Mouse (Mus musculus) midbrain, postnatal 0 days (tissue): Measurements from ENCODE around the gene Efhb. TPM values are rescaled to one million over a fixed set of nuclear protein-coding genes. Genes with fewer than 3 reads are reported as not detected.
A peak's percentile ranks its signal among the peaks of the same experiment; 100 is the strongest.

Source experiments
- ATAC-seq: fragments of 200-750 bp; cut with Nextera tagmentation; 2 replicates; pipeline ENCODE4 v1.8.0; 2017; ENCODE audit warnings: moderate number of reproducible peaks, mild to moderate bottlenecking, moderate TSS enrichment, moderate library complexity; ENCODE audit not compliant: low FRiP score
- DNase-seq: peaks from one replicate; pipeline ENCODE4 v3.0.0-alpha.2; 2015; ENCODE audit warnings: low spot score
- H3K27ac ChIP-seq: fragments of 300-500 bp; sonication (generic); 2 replicates; pipeline ENCODE4 v1.5.1; 2014; ENCODE audit warnings: low read depth, mild to moderate bottlenecking, low read length, mixed read lengths
- H3K27me3 ChIP-seq: fragments of 300-500 bp; sonication (generic); 2 replicates; pipeline ENCODE4 v1.6.1; 2014; ENCODE audit warnings: low read length, control low read depth, mixed read lengths; ENCODE audit not compliant: insufficient read depth
- H3K36me3 ChIP-seq: fragments of 300-500 bp; sonication (generic); 2 replicates; pipeline ENCODE4 v1.6.1; 2014; ENCODE audit warnings: low read length, control low read depth, mixed read lengths; ENCODE audit not compliant: insufficient read depth
- H3K4me1 ChIP-seq: fragments of 300-500 bp; sonication (generic); 2 replicates; pipeline ENCODE4 v1.6.1; 2014; ENCODE audit warnings: mild to moderate bottlenecking, control low read depth, antibody characterized with exemption, low read length, mixed read lengths; ENCODE audit not compliant: insufficient read depth
- H3K4me2 ChIP-seq: fragments of 300-500 bp; sonication (generic); 2 replicates; pipeline ENCODE4 v1.6.1; 2014; ENCODE audit warnings: low read depth, mild to moderate bottlenecking, low read length, mixed read lengths; ENCODE audit not compliant: poor library complexity, severe bottlenecking
- H3K4me3 ChIP-seq: fragments of 300-500 bp; sonication (generic); 2 replicates; pipeline ENCODE4 v1.5.1; 2014; ENCODE audit warnings: low read depth, mild to moderate bottlenecking, low read length, moderate library complexity
- H3K9ac ChIP-seq: fragments of 300-500 bp; sonication (generic); replicated peaks from 2 replicates; pipeline ENCODE4 v1.6.1; 2014; ENCODE audit warnings: mild to moderate bottlenecking, low read length, moderate library complexity, mixed read lengths; ENCODE audit not compliant: poor library complexity, severe bottlenecking
- H3K9me3 ChIP-seq: fragments of 300-500 bp; sonication (generic); 2 replicates; pipeline ENCODE4 v1.6.1; 2016; ENCODE audit warnings: low read length, control low read depth
- CTCF ChIP-seq: IDR thresholded peaks from 2 replicates; pipeline ENCODE4 v1.5.1; 2016; ENCODE audit warnings: antibody characterized with exemption, mild to moderate bottlenecking
- WGBS: fragments of 180-500 bp; shearing (Covaris S2); extraction: QIAGEN DNeasy Blood & Tissue Kit; methylation state at CpG from one replicate; pipeline ENCODE4 v1.1.7; 2014; 5-methylcytosine and 5-hydroxymethylcytosine counted together
- polyA plus RNA-seq: library from polyadenylated mRNA; unstranded; fragments of >200 nt; fragmentation: Nextera tagmentation; extraction: Ambion mirVana; gene quantifications from 2 replicates; pipeline ENCODE4 v1.2.1, GENCODE M21; 2015
- total RNA-seq: library from RNA; depleted of rRNA; stranded (reverse); fragments of >200 nt; gene quantifications from 2 replicates; pipeline ENCODE4 v1.2.3, GENCODE M21; 2014

The Efhb gene
- total and polyA plus RNA-seq, 2 experiments from 2014 or later = 1.0 to 3.1 TPM

DNA sequence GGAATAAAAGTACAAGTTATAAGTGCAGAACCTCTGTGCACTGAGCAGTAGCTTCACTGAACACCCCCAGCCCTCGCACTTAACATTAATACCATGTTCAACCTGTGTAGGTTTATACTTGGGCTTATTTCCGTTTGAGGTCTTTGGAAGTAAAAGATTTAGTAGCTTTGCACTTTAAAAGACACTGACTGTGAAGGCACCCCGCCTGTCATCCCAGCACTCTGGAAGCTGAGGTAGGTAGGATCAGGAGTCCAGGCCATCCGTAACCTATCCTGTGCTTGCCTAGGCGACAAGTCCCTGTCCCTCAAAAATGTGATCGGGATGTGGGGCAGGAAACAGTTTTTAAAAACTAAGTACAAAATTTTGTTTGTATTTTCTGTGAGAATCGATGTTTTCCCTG, 17.3 kb upstream of the Efhb start:
- H3K4me3 ChIP-seq = peak overlapping the region; percentile 97
- H3K36me3 ChIP-seq = peaks cover 1% of the 10 kb centered on the region; the same call in 1 of the 2 replicates
- no peak for TF ChIP-seq CTCF
- no peak for DNase-seq
- ATAC-seq = no peak
- no peak overlapping the region for H3K27ac ChIP-seq
- no peaks in the 10 kb centered on the region for H3K27me3 ChIP-seq
- H3K9ac ChIP-seq = peak overlapping the region; percentile 91
- H3K4me1 ChIP-seq = peaks cover 5% of the 10 kb centered on the region; the same call in 1 of the 2 replicates
- peak overlapping the region; percentile 79 for H3K4me2 ChIP-seq
- WGBS = 54% methylated on average over 7 of the region's 7 CpGs
- H3K9me3 ChIP-seq = no peaks in the 10 kb centered on the region

- 1% methylated on average over 31 of the region's 33 CpGs for WGBS
- peak overlapping the region; percentile 97 for H3K4me3 ChIP-seq
- H3K27ac ChIP-seq = peak overlapping the region; percentile 99
- peaks cover 5% of the 10 kb centered on the region; the same call in 1 of the 2 replicates for H3K4me1 ChIP-seq
- TF ChIP-seq CTCF = no peak; the same call in 1 of the 2 replicates
- no peaks in the 10 kb centered on the region for H3K27me3 ChIP-seq
- H3K4me2 ChIP-seq = peak overlapping the region; percentile 79
- H3K9me3 ChIP-seq = no peaks in the 10 kb centered on the region
- H3K36me3 ChIP-seq = no peaks in the 10 kb centered on the region; the same call in 1 of the 2 replicates
- DNase-seq (peak; percentile 43), ATAC-seq (peak; percentile 1)
- peak overlapping the region; percentile 91 for H3K9ac ChIP-seq
These were observed 16.5 kb upstream of the Efhb start for GRCm38 (mm10) chr17:53479604-53480041.

DNA sequence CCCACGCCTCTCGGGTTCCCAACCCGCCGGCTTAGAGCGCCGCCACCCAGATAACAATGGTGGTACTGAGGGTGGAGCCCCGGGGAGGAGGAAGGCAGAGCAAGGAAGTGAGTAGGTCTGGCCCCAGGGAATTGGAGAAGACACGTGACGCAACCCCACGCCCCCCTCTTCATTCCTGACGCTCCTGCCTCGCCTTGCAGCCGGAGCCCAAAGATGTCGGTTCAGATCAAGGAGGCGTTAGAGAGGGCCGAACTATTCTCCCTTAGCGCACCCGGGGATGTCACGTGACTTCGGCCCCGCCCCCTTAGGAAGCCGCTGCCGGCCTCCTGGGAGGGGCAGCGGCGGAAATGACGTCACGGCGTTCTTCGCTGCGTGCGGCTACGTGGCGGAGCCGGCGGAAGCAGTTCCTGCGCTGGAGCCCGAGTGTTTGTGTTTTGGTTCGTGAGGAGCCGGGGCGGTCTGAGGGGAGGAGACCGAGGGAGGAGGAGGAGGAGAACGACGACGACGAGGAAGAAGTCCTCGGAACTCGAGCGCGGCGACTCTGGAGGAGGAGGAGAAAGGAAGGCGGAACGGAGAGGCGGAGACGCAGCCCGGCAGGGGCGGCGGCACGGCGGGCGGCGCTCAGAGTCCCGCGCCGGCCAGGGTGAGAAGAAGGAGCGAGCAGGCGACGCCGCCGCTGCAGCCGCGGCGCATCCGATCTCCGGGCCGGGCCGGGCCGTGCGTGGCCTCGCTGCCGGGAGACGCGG, 15.9 kb upstream of the Efhb start, which contains the start of gene Rab5a:
Rab5a (plus strand) TSS at position 377 of the 746 bp plus-strand sequence.
- Histone ChIP-seq H3K4me3 (peak within 1 kb of the TSS; percentile 97), H3K27ac (peak within 1 kb of the TSS; percentile 99), H3K9me3 (no peaks in the 10 kb centered on the region), H3K9ac (peak within 1 kb of the TSS; percentile 91), H3K4me1 (peaks cover 5% of the 10 kb centered on the region; the same call in 1 of the 2 replicates), H3K36me3 (no peaks in the 10 kb centered on the region; the same call in 1 of the 2 replicates), H3K4me2 (peak within 1 kb of the TSS; percentile 79), H3K27me3 (no peaks in the 10 kb centered on the region)
- WGBS = under 1% methylated on average over 73 of the region's 82 CpGs
- DNase-seq (peak; percentile 99), ATAC-seq (peak; percentile 98)
- peak; percentile 60 for TF ChIP-seq CTCF

- Histone ChIP-seq H3K4me1 (peaks cover 5% of the 10 kb centered on the region; the same call in 1 of the 2 replicates), H3K4me3 (peak overlapping the region; percentile 97), H3K36me3 (no peaks in the 10 kb centered on the region), H3K9ac (peak overlapping the region; percentile 91), H3K27me3 (no peaks in the 10 kb centered on the region), H3K27ac (peak overlapping the region; percentile 99), H3K4me2 (peak overlapping the region; percentile 77), H3K9me3 (no peaks in the 10 kb centered on the region)
- no peak for DNase-seq
- no peak for TF ChIP-seq CTCF
- ATAC-seq = no peak
- WGBS = 8% methylated on average over 15 of the region's 15 CpGs
These were observed 15.1 kb upstream of the Efhb start for GRCm38 (mm10) chr17:53478066-53478857.

- DNase-seq = no peak
- Histone ChIP-seq H3K9ac (no peak overlapping the region), H3K36me3 (no peaks in the 10 kb centered on the region), H3K4me3 (no peak overlapping the region), H3K4me2 (no peak overlapping the region), H3K27me3 (no peaks in the 10 kb centered on the region), H3K9me3 (no peaks in the 10 kb centered on the region), H3K27ac (no peak overlapping the region), H3K4me1 (no peaks in the 10 kb centered on the region)
- ATAC-seq = no peak
- TF ChIP-seq CTCF = no peak
These were observed 5.6 kb upstream of the Efhb start for GRCm38 (mm10) chr17:53468697-53469096.
